Mouse (Mus musculus) WW6 (cell line): ENCODE data around the gene Edc3.
"Not testable (repeated sequence)": the region's sequence is repeated elsewhere in the genome, so short reads cannot be mapped to it uniquely, and the experiment has no call there.

ENCODE experiments used
- DNase-seq: peaks from one replicate; pipeline ENCODE4 v3.0.0-alpha.2; 2013; ENCODE audit warnings: low read depth, low spot score

Edc3 gene

DNA sequence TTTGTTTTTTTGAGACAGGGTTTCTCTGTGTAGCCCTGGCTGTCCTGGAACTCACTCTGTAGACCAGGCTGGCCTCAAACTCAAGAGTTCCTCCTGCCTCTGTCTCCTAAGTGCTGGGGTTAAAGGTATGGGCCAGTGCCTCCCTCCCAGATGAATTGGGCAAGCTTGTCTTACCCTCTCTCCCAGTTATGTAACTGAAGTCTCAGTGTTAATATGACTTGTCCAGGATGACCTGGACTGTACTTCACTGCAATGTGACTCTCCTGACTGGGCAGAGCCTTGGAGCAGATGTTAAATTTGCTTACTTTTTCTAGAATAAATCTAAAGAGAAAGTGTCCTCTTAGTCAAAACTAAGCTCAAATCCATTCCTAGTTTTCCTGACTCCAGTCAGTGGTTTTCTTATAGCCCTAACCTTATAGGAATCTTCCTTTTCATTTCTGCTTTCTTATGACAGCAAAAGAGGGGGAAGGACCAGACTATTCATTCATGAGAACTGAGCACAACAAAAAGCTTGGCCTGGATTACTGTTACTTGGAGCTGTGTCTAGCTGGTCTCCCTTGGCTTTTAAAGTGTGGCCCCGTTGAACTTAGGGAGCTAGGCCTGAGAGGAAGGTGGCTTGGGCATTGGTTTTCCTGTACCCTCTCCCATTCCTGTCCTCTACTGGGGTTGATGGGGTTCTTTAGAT, 9.7 kb upstream of the Edc3 start:
- DNase-seq: no peak

DNA sequence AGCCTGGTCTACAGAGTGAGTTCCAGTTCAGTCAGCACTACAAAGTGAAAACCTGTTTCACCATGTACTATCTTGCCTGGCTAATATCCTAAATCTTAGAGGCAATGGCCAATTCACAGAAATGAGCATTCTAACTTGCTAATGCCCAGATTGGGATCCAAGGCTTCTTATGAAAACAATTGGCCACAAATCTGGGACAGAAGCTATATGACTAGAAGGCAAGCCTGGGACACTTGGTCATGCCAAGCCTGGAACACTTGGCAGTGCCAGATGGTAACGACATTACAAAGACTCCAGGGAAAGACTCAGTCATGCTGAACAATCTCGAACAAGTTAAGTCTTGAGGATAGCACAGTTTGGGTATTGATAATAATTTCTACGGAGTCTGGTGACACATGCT, 1.8 kb upstream of the Edc3 start:
- no peak for DNase-seq

DNA sequence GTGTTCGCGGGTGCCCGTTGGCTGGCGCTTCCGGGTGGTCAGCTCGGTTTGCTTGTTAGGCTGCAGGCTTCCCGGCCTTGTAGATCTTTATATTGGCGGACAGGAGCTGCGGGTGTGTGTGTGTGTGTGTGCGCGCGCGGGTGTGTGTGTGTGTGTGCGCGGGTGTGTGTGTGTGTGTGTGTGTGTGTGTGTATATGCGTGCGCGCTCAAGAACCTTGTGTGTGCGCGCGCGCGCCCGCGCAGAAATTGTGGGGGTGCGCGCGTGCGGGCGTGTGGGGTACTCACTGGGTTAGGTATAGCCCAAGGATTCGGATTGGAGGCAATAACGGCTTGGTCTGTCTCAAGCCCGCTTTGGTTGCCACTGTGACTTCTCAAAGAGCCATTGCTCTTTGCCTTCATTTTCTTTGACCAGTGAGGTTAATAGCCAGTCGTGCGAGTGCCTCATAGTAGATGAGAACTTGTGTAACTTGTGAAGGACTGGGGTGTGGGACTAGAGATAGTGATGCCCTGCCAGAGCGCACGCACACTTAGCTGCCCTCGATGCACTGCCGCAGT, 457 bp downstream of the Edc3 start:
- DNase-seq: no peak

DNA sequence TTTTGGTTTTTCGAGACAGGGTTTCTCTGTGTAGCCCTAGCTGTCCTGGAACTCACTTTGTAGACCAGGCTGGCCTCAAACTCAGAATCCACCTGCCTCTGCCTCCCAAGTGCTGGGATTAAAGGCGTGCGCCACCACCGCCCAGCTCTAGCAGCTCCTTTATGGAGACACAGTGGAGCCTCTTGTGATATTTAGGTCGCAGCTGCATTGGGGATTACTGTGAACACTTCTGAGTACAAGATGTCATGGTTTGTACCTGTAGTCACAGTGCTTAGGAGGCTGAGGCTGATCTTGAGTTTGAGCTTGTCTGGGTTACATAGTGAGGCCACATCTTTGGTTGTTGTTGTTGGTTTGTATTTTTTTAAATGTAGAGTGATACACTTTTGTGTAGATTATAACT, 1.9 kb downstream of the Edc3 start:
- not testable (repeated sequence) for DNase-seq

DNA sequence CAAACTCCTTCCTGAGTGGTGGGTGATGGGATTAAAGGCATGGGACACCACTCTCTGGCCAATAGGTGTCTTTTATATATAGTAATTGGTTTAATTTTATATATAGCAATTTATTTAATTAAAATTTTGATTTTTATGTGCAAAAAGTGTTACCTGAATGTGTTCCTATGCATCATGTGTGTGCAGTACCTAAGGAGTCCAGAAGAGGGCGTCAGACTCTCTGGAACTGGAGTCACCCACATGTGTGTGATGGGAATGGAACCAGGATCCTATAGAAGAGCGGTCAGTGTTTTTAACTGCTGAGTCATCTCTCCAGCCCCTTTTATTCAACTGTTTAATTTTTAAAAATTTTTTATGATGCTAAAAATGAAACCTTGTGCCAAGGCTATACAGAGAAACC, 3.9 kb downstream of the Edc3 start:
- DNase-seq: no peak

DNA sequence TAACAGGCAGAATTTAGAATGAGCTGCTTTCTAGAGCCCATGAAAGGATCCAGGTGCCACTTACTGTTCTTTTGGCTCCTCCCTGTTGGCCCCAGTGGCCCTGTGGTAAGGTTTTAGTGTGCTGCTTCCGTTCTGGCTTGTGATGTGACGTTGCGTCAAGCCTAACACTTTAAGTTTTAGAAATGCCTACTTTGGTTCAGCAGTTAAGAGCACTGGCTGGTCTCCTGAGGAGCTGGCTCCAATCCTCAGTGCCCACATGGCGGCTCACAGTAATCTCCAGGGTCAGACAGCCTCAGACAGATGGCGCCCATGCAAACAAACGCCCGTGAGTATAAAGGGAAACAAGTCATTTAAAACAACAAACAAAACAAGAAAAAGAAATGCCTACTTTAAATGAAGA, 10.1 kb downstream of the Edc3 start:
- no peak for DNase-seq

DNA sequence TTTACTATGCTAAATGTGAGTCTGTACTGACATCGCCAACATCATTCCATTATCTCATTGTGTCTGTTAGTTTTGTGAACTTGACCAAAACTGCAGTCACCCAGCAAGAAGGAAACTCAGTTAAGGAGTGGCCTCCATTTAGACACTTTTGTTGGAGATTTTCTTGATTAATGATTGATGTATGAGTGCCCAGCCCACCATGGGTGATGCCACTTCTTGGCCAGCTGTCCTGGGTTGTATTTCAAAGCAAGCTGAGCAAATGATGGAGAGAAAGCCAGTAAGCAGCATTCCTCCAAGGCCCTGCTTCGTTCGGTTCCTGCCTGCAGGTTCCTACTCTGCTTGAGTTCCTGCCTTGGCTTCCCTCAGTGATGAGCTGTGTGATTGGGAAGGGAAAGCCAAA, 12.4 kb downstream of the Edc3 start:
- no peak for DNase-seq

DNA sequence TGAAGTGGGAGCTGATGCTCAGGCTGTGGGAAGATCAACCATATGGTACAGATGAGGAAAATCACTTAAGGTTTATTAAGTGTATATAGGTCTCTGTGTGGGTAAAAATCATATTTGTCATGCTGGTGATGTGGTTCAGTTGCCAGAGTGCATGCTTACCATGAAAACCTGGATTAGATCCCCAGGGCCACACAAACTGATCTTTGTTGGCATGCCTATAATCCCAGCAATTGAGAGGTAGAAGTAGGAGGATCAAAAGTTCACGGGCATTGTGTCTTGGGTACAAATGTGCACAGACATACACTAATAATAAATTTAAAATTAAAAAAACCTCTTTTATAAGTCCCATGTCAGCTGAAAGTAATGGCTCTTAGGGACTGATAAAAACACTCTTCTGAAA, 14.0 kb downstream of the Edc3 start:
- DNase-seq: no peak

DNA sequence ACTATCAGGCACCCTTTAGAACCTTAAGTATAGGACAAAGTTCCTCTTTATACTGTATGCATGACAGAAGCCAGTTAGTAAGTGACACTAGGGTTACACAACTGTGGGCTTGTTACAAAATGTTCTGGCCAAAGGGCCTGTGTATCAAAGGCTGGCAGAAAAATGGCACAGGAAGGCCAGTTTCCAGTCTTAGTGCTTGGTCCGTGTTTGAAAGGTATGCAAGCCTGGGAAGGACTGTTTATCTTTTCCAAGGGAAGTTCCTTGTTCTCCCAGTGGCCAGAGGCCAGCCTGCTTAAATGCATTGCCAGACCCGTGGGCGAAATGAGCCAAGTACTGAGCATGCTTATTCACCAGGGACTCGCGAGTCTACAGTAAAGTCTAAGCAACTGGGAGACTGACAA, 15.0 kb downstream of the Edc3 start:
- no peak for DNase-seq

DNA sequence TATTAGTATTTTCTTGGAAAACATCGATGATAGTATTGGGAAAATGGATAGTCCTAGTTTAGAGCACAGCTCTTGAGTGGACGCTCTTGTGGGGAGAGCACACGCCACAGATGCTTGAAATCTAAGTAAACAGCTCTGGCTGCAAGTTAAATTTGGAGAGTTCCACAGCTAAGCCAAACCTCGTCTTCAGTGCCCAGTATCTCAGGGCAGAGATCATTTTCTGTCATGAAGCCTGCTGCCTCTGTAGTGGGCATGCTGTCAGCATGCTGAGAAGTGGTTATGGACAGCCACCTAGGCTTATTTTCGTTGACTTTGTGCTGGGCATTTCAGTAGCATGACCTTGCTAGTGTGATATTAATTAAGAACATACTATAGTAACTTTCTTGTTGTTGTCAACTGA, 15.5 kb downstream of the Edc3 start:
- no peak for DNase-seq

DNA sequence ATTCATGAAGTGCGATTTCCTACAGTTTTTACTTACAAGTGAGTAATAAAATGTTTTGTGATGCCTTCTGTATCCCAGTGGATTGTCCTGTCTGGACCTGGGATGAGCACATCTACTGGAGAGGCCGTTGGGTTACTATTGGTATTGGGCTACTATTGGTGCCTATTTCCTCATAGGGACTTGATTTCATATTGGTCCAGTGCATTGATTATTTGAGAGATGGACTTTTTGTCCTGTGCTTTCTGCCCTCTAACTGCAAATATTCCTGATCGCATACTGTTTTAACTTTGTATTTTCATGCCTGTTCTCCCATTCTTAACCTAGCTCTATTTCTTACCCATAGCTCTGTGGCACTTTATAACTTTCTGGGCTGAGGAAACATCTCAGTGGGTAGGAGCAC, 16.4 kb downstream of the Edc3 start:
- DNase-seq: no peak

DNA sequence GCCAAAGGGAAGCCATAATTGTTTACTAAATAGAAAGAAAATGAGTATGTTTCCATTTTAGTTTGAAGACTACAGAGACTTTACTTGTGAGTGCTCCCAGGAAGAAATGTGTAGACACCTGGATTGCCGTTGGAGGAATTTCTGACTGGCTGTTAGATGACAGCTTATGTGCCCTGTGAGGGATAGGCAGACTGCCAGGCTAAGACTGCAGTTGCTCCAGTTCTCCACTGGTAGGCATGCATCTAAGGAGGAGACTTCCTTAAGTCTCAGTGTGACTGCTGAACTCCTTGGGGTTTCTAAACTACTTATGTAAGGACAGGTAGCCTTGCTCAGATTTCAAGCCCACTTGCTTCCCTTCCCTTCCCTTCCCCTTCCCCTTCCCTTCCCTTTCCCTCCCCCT, 20.0 kb downstream of the Edc3 start:
- DNase-seq: no peak

DNA sequence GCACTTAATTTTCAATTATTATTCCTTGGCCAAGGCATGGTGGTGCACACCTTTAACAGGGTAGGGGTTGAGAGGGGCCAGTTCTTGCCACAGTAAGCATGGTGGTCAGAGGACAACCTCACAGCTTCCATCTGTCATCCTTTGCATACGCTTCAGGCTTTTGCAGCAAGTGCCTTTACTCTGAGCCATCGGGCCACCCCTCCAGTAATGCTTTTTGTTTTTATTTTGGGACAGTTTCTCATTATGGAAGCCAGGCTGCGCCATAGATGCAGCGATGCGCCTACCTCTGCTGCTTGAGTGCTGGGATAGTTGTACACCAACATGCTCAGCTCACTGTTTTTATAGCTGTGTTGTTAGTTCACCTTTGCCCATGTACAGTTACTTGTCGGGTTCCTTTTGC, 25.3 kb downstream of the Edc3 start:
- DNase-seq: no peak

DNA sequence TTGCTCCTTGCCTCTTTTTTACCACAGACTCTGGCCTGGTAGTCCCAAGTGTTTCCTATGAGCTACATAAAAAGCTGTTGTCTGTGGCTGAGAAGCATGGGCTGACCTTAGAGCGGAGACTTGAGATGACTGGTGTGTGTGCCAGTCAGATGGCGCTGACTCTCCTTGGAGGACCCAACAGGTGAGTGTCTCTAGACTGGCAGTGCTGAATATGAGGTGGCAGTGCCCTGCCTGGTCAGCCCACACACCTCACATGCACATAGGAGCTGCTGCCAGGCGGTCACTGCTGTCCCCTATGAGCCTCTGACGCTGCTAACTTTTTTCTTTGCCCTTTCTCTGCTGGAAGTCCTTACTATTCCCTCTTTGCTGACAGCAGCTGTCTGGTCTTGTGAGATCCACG, 31.5 kb downstream of the Edc3 start:
- no peak for DNase-seq

DNA sequence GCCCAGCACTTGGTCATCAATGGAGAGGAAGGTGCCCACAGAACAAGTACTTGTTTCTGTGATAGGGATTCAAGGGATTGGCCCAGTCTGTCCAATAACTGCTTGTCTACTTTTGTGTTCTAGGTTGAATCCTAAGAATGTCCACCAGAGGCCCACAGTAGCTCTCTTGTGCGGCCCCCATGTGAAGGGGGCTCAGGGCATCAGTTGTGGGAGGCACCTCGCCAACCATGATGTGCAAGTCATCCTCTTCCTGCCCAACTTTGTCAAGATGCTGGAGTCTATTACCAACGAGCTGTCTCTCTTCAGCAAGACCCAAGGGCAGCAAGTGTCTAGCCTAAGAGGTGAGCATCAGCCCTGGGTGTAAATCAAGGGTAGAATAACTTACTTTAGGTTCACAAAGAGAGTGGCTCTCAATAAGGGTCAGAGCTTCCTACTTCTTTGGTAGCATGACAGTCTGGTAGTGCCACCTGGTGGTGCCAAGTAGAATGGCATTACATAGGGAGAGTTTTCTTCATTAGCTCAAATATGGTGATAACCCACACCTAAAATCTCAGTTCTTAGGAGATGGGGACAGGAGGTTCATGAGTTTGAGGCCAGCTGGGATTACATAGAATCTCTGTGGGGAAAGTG, 36.2 kb downstream of the Edc3 start:
- DNase-seq: no peak

DNA sequence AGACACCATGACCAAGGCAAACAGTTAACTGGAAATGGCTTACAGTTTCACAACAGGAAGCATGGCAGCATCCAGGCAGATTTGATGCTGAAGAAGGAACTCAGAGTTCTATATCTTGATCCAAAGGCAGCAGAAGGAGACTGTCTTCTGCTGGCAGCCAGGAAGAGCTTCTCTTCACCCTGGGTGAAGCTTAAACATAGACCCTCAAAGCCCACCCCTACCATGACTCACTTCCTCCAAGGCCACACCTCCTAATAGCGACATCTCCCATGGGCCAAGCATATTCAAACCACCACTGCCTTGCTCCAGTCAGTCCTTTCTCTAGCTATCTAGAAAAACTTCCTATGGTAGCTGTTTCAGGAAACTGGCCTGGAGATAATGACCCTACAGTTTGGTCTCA, 38.7 kb downstream of the Edc3 start:
- no peak for DNase-seq

DNA sequence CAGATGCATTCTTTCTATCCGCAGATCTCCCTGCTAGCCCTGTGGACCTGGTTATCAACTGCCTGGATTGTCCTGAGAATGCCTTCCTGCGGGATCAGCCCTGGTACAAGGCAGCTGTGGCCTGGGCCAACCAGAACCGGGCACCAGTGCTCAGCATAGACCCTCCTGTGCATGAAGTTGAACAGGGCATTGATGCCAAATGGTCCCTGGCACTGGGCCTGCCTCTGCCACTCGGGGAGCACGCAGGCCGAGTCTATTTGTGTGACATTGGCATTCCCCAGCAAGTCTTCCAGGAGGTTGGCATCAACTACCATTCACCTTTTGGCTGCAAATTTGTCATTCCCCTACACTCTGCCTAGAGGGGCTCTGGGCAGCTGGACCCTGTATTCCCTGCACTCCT, 39.8 kb downstream of the Edc3 start:
- DNase-seq: no peak

DNA sequence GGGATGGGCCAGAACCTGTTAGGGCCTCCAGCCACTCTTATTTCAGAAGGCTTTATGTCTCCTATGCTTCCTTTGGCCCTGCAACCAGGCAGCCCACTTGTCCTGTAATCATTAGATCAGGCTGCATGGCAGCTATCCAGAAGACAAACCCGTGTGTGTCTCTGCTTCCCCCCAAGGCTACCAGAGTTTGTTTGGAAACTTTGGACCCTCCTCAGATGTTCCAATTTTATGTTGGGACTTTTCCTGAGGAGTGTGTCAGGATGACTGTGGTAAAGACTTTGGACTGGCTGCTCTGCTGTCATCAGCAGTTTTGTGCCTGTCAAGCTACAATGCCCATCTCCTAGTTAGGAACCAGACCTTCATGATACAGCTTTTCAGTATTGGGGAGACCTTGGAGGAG, 40.5 kb downstream of the Edc3 start:
- DNase-seq: no peak

DNA sequence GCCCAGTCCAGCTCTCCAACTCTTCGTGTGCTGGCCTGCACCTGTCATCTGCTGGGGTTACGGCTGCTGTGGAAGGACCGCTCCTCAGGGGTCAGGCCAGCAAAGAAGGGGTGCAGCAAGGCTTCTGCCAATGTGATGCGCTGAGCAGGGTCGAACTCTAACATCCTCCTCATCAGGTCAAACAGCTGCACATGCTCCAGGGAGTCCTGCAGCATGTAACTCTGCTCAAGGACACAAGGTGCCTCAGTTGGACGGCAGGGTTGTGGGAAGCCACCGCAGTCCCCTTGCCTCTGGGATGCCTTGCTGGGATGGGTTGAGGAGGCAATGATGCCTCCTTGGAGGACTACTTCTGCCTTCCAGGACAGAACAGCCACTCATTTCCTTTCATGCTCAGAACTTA, 42.6 kb downstream of the Edc3 start:
- DNase-seq: no peak

DNA sequence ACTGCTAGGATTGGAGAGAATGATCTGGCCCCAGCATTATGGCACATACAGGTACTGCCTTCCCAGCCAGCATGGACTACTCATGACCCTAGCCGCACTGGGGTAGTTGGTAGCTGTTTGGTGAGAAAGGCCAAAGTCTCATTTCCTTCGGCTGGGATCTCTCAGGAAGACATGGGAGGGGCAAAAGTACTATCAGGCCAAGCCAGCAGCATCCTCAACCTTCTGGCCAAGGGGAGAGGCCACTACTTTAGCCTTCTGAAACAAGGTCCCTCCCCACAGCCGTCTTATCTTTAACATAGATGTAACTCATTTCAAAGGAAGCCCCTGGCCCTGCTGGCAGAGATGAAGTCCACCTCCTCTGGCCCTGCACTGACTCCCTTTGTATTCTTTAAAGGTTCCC, 49.2 kb downstream of the Edc3 start:
- DNase-seq: no peak

DNA sequence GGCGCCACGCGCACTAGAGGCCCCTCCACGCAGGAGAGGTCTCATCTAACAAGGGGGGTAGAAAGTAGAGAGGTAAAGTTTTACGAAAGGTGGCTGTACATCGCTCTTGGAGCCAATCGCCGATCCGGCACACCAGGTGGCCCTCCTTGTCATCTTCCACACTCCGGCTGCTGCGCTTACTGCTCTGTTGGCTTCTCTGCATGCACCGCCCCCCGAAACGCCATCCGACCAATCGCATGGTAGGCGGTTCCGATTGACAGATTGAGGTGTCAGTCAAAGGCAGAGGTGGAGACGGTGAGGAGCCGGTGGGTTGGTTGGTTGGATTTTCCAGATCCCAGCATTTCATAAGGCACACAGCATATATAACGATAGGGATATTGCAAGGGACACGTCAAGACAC, 50.2 kb downstream of the Edc3 start:
- no peak for DNase-seq

DNA sequence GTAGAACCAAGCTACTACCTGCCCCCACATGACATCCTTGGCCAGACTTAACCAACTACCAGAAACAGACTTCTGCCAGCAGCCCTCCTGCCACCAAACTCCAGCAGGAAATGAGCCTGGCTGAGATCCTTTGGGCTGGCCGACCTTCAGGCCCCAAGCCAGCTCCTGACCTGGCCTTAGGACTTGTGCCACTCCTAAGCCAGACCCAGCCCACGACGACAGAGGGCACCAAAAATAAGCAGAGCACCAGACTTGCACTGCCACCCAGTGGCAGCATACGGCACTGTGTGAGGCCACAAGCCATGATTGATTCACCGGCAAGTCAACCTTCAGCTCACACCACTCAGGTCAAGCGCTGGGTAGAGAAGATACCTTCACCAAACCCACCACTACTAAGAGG, 50.9 kb downstream of the Edc3 start:
- DNase-seq: no peak

DNA sequence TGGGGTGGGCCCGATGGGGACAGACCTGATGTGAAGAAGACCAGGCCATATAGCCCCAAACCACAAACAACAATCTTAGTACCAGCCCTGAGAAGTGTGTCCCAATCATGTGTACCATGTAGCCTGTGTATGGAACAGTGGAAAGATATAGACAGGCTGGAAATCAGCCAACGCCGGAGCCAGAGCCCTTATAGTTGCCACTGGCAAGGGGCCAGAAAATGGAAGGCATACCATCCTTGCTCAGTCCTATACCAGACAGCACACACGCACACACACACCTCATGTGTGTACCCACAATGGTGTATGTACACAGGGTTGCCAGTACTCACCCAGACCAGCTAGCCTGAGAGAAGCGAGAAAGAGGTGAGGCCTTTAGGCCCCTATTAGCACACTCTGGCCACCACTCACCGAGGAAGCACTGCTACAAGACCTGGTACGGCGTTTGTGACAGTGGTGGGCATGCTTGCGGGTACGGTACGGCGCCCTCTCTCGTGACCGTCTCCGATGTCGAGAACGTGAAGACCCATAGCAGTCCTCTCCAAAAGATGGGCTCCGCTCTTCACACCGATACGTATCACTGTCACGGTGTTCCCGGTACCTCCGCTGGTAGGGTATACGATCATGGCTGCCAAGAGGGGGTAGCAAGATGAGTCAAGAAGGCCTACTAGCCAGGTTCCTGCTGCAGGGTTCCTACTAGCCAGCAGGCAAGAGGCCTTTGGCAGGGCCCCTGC, 52.2 kb downstream of the Edc3 start:
- DNase-seq: no peak
